ENCODE assay signal across 12 mouse cellular contexts in the genomic region with DNA sequence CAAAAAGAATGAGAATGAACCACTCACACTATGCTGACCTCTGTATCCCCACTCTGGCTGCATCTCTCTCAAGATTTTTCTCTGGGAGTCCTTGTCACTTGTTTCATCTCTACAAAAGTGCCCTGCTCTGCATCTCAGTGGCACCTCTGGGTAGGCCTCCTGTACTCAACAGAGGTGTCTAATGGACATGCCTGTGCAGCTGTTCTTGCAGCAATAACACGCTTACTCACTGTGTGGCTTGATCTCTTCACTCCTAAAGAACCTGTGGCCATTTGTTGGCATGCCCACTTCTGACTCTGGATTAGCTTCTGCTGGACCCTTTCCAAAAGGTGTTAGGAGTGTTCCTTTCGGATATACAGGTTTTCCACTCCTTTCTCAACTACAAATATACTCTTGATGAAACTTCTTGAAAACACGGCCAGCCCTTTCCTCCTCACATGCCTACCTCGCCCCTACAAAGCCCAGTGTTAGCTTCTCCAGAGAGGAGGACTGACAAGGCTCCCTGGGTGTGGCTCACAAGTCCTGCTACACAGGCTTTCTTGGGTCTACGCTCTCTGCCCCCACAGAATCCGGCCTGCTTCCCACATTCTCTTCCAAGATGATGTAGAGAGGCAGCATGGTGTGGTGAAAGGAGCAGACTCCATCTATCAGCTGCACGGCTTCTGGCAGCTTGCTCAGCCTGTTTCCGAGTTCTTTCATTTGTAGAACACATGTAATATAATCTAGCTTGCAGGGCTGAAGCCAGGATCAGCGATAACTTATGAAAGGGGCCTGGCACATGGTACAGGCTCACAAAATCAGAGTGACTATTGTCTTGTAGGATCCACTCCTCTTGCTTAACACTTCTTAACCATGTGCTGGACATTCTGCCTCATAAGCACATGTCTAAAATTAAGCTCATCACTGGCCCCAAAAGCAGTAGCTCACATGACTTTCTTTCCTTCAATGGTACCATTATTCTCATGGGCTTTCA.
A peak's percentile ranks its signal among the peaks of the same experiment; 100 is the strongest.
DNase-seq lines count a peak whose midpoint lies in the region; ATAC-seq and TF ChIP-seq lines count a peak whose summit lies in the region.
"Had no signal": no experiment of that assay in that cellular context is flagged by ENCODE, and none has a peak within 500 bp of the region (broad histone marks: within the 10 kb centered on the region; RNA-seq: fewer than 3 reads in every experiment).

No protein-coding gene starts in this region.

- H3K79me2 ChIP-seq in myocyte (ENCODE audit: control insufficient read depth, insufficient read depth) = no peaks in the 10 kb centered on the region

- WGBS in forebrain, postnatal 0 days = 73% methylated on average over 9 of the region's 9 CpGs
- whole genome bisulfite sequencing in forebrain, embryonic 11.5 days = 91% methylated on average over 9 of the region's 9 CpGs
- WGBS in lung, embryonic 14.5 days = 52% methylated on average over 9 of the region's 9 CpGs
- WGBS in heart, embryonic 13.5 days = 56% methylated on average over 9 of the region's 9 CpGs
- 70% methylated on average over 9 of the region's 9 CpGs for WGBS in hindbrain, postnatal 0 days
- 76% methylated on average over 9 of the region's 9 CpGs for WGBS in kidney, embryonic 16.5 days

- no peak for TF ChIP-seq CTCF in forebrain, postnatal 0 days (IDR thresholded peaks at IDR 0.05; ENCODE audit: low read depth)
- no peak for TF ChIP-seq CTCF in lung, embryonic 14.5 days (IDR thresholded peaks at IDR 0.05; ENCODE audit: low read depth)
- TF ChIP-seq CTCF in hindbrain, postnatal 0 days (IDR thresholded peaks at IDR 0.05; ENCODE audit: low read depth) = no peak

- peak; percentile 37 for DNase-seq in forebrain, postnatal 0 days
- no peak for DNase-seq in forebrain, embryonic 11.5 days (ENCODE audit: low spot score)
- peak; percentile 46 for DNase-seq in lung, embryonic 14.5 days
- DNase-seq in lung, postnatal 14 days = no peak
- DNase-seq in hindbrain, postnatal 0 days (ENCODE audit: low spot score) = no peak
- DNase-seq: thymus, postnatal 25 days had no signal

- 0 out of 2 replicates have a peak, but pooled peaks cover 3% of the 10 kb centered on the region for H3K4me1 ChIP-seq in forebrain, postnatal 0 days (ENCODE audit: insufficient read depth)
- no peaks in the 10 kb centered on the region for H3K4me1 ChIP-seq in forebrain, embryonic 11.5 days (replicated peaks; ENCODE audit: control insufficient read depth, insufficient read depth, low read length)
- 0 out of 2 replicates have a peak, but pooled peaks cover 4% of the 10 kb centered on the region for H3K4me1 ChIP-seq in lung, embryonic 14.5 days (ENCODE audit: insufficient read depth)
- H3K4me1 ChIP-seq in heart, embryonic 13.5 days = peaks cover 31% of the 10 kb centered on the region
- H3K4me1 ChIP-seq in hindbrain, postnatal 0 days (ENCODE audit: insufficient read depth, low read length) = no peaks in the 10 kb centered on the region
- no peaks in the 10 kb centered on the region for H3K4me1 ChIP-seq in kidney, embryonic 16.5 days (ENCODE audit: insufficient read depth, low read length)
- H3K4me1 ChIP-seq: midbrain, embryonic 12.5 days had no signal

- H3ac ChIP-seq in myocyte (ENCODE audit: control insufficient read depth, insufficient read length) = no peak overlapping the region

- TF ChIP-seq POLR2A in myocyte (IDR thresholded peaks at IDR 0.05; ENCODE audit: insufficient read length, low read depth) = no peak

- no peak overlapping the region for H3K9ac ChIP-seq in forebrain, postnatal 0 days
- no peak overlapping the region for H3K9ac ChIP-seq in forebrain, embryonic 11.5 days (ENCODE audit: low read length)
- H3K9ac ChIP-seq in lung, embryonic 14.5 days = no peak overlapping the region
- H3K9ac ChIP-seq in heart, embryonic 13.5 days = no peak overlapping the region
- H3K9ac ChIP-seq in hindbrain, postnatal 0 days (replicated peaks; ENCODE audit: low read length) = no peak overlapping the region
- H3K9ac ChIP-seq in kidney, embryonic 16.5 days (replicated peaks; ENCODE audit: low read length) = no peak overlapping the region
- H3K9ac ChIP-seq: midbrain, embryonic 12.5 days had no signal

- no peak overlapping the region for H3K27ac ChIP-seq in forebrain, postnatal 0 days (ENCODE audit: low read depth, low read length)
- H3K27ac ChIP-seq in forebrain, embryonic 11.5 days (ENCODE audit: low read depth, low read length) = no peak overlapping the region
- no peak overlapping the region for H3K27ac ChIP-seq in lung, embryonic 14.5 days (ENCODE audit: low read depth)
- H3K27ac ChIP-seq in heart, embryonic 13.5 days (replicated peaks) = peak overlapping the region; percentile 45; the same call in 1 of the 2 replicates
- H3K27ac ChIP-seq in hindbrain, postnatal 0 days = no peak overlapping the region
- no peak overlapping the region for H3K27ac ChIP-seq in kidney, embryonic 16.5 days (ENCODE audit: low read length)
- H3K27ac ChIP-seq: forebrain, embryonic 10.5 days; midbrain, embryonic 12.5 days had no signal

- H3K27me3 ChIP-seq in forebrain, postnatal 0 days (ENCODE audit: insufficient read depth, low read length) = no peaks in the 10 kb centered on the region
- H3K27me3 ChIP-seq in forebrain, embryonic 11.5 days (ENCODE audit: control insufficient read depth, insufficient read depth, low read length) = no peaks in the 10 kb centered on the region
- no peaks in the 10 kb centered on the region for H3K27me3 ChIP-seq in lung, embryonic 14.5 days (ENCODE audit: insufficient read depth, low read length)
- no peaks in the 10 kb centered on the region for H3K27me3 ChIP-seq in heart, embryonic 13.5 days (replicated peaks)
- no peaks in the 10 kb centered on the region for H3K27me3 ChIP-seq in myocyte (ENCODE audit: control insufficient read depth, insufficient read depth, insufficient read length)
- no peaks in the 10 kb centered on the region for H3K27me3 ChIP-seq in hindbrain, postnatal 0 days (ENCODE audit: insufficient read depth, low read length)
- H3K27me3 ChIP-seq in kidney, embryonic 16.5 days (ENCODE audit: insufficient read depth, low read length) = no peaks in the 10 kb centered on the region
- H3K27me3 ChIP-seq: midbrain, embryonic 12.5 days; Patski had no signal

- no peaks in the 10 kb centered on the region for H3K9me3 ChIP-seq in forebrain, postnatal 0 days (ENCODE audit: low read length)
- H3K9me3 ChIP-seq in forebrain, embryonic 11.5 days (ENCODE audit: control insufficient read depth, low read length) = no peaks in the 10 kb centered on the region
- no peaks in the 10 kb centered on the region for H3K9me3 ChIP-seq in lung, embryonic 14.5 days (ENCODE audit: low read depth, low read length)
- no peaks in the 10 kb centered on the region for H3K9me3 ChIP-seq in heart, embryonic 13.5 days
- H3K9me3 ChIP-seq in hindbrain, postnatal 0 days (ENCODE audit: low read length) = no peaks in the 10 kb centered on the region
- no peaks in the 10 kb centered on the region for H3K9me3 ChIP-seq in kidney, embryonic 16.5 days (ENCODE audit: low read length)
- H3K9me3 ChIP-seq: forebrain, embryonic 10.5 days; midbrain, embryonic 12.5 days had no signal

- H3K4me3 ChIP-seq in forebrain, postnatal 0 days (ENCODE audit: low read depth, low read length) = no peak overlapping the region
- H3K4me3 ChIP-seq in forebrain, embryonic 11.5 days (ENCODE audit: low read depth, low read length) = no peak overlapping the region
- no peak overlapping the region for H3K4me3 ChIP-seq in lung, embryonic 14.5 days (ENCODE audit: low read depth, low read length)
- H3K4me3 ChIP-seq in heart, embryonic 13.5 days = no peak overlapping the region
- no peak overlapping the region for H3K4me3 ChIP-seq in myocyte
- no peak overlapping the region for H3K4me3 ChIP-seq in hindbrain, postnatal 0 days (ENCODE audit: low read length)
- no peak overlapping the region for H3K4me3 ChIP-seq in kidney, embryonic 16.5 days (ENCODE audit: low read length)
- H3K4me3 ChIP-seq: forebrain, embryonic 10.5 days; midbrain, embryonic 12.5 days had no signal

- no peaks in the 10 kb centered on the region for H3K36me3 ChIP-seq in forebrain, postnatal 0 days (ENCODE audit: insufficient read depth)
- no peaks in the 10 kb centered on the region for H3K36me3 ChIP-seq in forebrain, embryonic 11.5 days (ENCODE audit: control insufficient read depth, insufficient read depth, low read length)
- H3K36me3 ChIP-seq in lung, embryonic 14.5 days (ENCODE audit: insufficient read depth) = no peaks in the 10 kb centered on the region
- H3K36me3 ChIP-seq in heart, embryonic 13.5 days = no peaks in the 10 kb centered on the region
- no peaks in the 10 kb centered on the region for H3K36me3 ChIP-seq in myocyte (ENCODE audit: control insufficient read depth, insufficient read depth)
- H3K36me3 ChIP-seq in hindbrain, postnatal 0 days (ENCODE audit: insufficient read depth, low read length) = no peaks in the 10 kb centered on the region
- H3K36me3 ChIP-seq in kidney, embryonic 16.5 days (ENCODE audit: insufficient read depth, low read length) = no peaks in the 10 kb centered on the region
- H3K36me3 ChIP-seq: forebrain, embryonic 10.5 days; midbrain, embryonic 12.5 days had no signal

- no peak overlapping the region for H3K4me2 ChIP-seq in forebrain, postnatal 0 days (ENCODE audit: low read depth)
- H3K4me2 ChIP-seq in forebrain, embryonic 11.5 days (ENCODE audit: low read depth, low read length, severe bottlenecking) = no peak overlapping the region
- H3K4me2 ChIP-seq in lung, embryonic 14.5 days = no peak overlapping the region
- H3K4me2 ChIP-seq in heart, embryonic 13.5 days = no peak overlapping the region
- no peak overlapping the region for H3K4me2 ChIP-seq in myocyte (ENCODE audit: low read depth)
- H3K4me2 ChIP-seq in hindbrain, postnatal 0 days (ENCODE audit: low read depth, low read length) = no peak overlapping the region
- H3K4me2 ChIP-seq in kidney, embryonic 16.5 days (replicated peaks; ENCODE audit: low read depth, low read length) = no peak overlapping the region
- H3K4me2 ChIP-seq: midbrain, embryonic 12.5 days had no signal

- peak; percentile 44; the same call in 1 of the 2 replicates for ATAC-seq in forebrain, postnatal 0 days
- ATAC-seq in forebrain, embryonic 11.5 days (replicated peaks; ENCODE audit: low FRiP score) = no peak
- ATAC-seq in lung, embryonic 14.5 days (ENCODE audit: insufficient read depth) = 0 out of 2 replicates have a peak, but pooled peaks have one; percentile 21
- ATAC-seq in heart, embryonic 13.5 days (ENCODE audit: extremely low read depth, insufficient number of reproducible peaks, low FRiP score, low TSS enrichment) = no peak
- no peak for ATAC-seq in hindbrain, postnatal 0 days
- no peak for ATAC-seq in kidney, embryonic 16.5 days (ENCODE audit: low FRiP score, low TSS enrichment)

TF ChIP-seq in myocyte, 11 proteins besides CTCF, POLR2A, EP300 and RAD21:
- TF ChIP-seq USF1 (IDR thresholded peaks at IDR 0.05; ENCODE audit: low read depth) (no peak), MYOD1 (IDR thresholded peaks at IDR 0.05; ENCODE audit: control insufficient read depth in 1 of 3, insufficient read length in 2 of 3, low read depth in 2 of 3) (peak in 2 of 3 experiments; percentile 38 to 55)
TF ChIP-seq in myocyte: peak in this region for 1.

Comparison
In these comparisons a context has a peak if more than half of its experiments do, and no peak if none do; other contexts are left out.
1. ATAC-seq: peak in forebrain, postnatal 0 days (single experiment) and lung, embryonic 14.5 days (single experiment); none in forebrain, embryonic 11.5 days (single experiment), heart, embryonic 13.5 days (single experiment), hindbrain, postnatal 0 days (single experiment) and kidney, embryonic 16.5 days (single experiment).
2. DNase-seq: peak in forebrain, postnatal 0 days (single experiment) and lung, embryonic 14.5 days (single experiment); none in forebrain, embryonic 11.5 days (single experiment), lung, postnatal 14 days (single experiment) and hindbrain, postnatal 0 days (single experiment).